Comparison of ENCODE assay signal across 17 mouse cellular contexts in genomic region chr7:109038121-109038735, GRCm38 (mm10). TPM values are rescaled to one million over a fixed set of nuclear protein-coding genes. Genes with fewer than 3 reads are reported as not detected.
DNase-seq lines count a peak whose midpoint lies in the region; ATAC-seq and TF ChIP-seq lines count a peak whose summit lies in the region.
"Had no signal": no experiment of that assay in that cellular context is flagged by ENCODE, and none has a peak within 500 bp of the region (broad histone marks: within the 10 kb centered on the region; RNA-seq: fewer than 3 reads in every experiment).

No protein-coding gene starts in this region.

- 61% methylated on average over 8 of the region's 8 CpGs for WGBS in hindbrain, postnatal 0 days
- 89% methylated on average over 8 of the region's 8 CpGs for WGBS in hindbrain, embryonic 14.5 days
- WGBS in kidney, embryonic 14.5 days = 73% methylated on average over 8 of the region's 8 CpGs

- H3K27ac ChIP-seq in hindbrain, postnatal 0 days = peak overlapping the region; percentile 28; the same call in 1 of the 2 replicates
- H3K27ac ChIP-seq in hindbrain, embryonic 14.5 days = no peak overlapping the region
- H3K27ac ChIP-seq in kidney, embryonic 14.5 days (ENCODE audit: low read depth, low read length) = no peak overlapping the region
- H3K27ac ChIP-seq: embryonic facial prominence, embryonic 12.5 days; heart, embryonic 13.5 days; limb, embryonic 15.5 days; neural tube, embryonic 12.5 days had no signal

- TF ChIP-seq CTCF in hindbrain, postnatal 0 days (IDR thresholded peaks at IDR 0.05; ENCODE audit: low read depth) = no peak
- no peak for TF ChIP-seq CTCF in brain, embryonic 14.5 days (IDR thresholded peaks at IDR 0.05; ENCODE audit: borderline replicate concordance, extremely low read depth, insufficient read depth, insufficient read length)

- no peak for TF ChIP-seq POLR2A in brain, embryonic 14.5 days (IDR thresholded peaks at IDR 0.05; ENCODE audit: borderline replicate concordance, extremely low read depth, insufficient read depth, insufficient read length, poor library complexity, severe bottlenecking)

- DNase-seq in hindbrain, postnatal 0 days (ENCODE audit: low spot score) = no peak
- DNase-seq in hindbrain, embryonic 14.5 days (ENCODE audit: low spot score) = no peak
- peak; percentile 19 for DNase-seq in brain, embryonic 14.5 days (ENCODE audit: low read depth)
- DNase-seq in cerebellum, adult 11-12 months = peak; percentile 81
- DNase-seq in cerebellum, postnatal 25 days = peak; percentile 73 to 80
- no peak for DNase-seq in adrenal gland, adult 18-20 months (ENCODE audit: low spot score in 2 of 2)
- DNase-seq: heart, postnatal 36 days; kidney, adult 9 months; lung, postnatal 14 days; right cerebral cortex, postnatal 25 days had no signal

- no peaks in the 10 kb centered on the region for H3K4me1 ChIP-seq in hindbrain, postnatal 0 days (ENCODE audit: insufficient read depth, low read length)
- H3K4me1 ChIP-seq in hindbrain, embryonic 14.5 days (replicated peaks; ENCODE audit: control insufficient read depth, insufficient read depth, low read length) = no peaks in the 10 kb centered on the region
- H3K4me1 ChIP-seq in kidney, embryonic 14.5 days (ENCODE audit: control insufficient read depth, insufficient read depth, low read length) = no peaks in the 10 kb centered on the region
- H3K4me1 ChIP-seq: embryonic facial prominence, embryonic 12.5 days; heart, embryonic 13.5 days; limb, embryonic 15.5 days; megakaryocyte, embryonic 14.5 days; neural tube, embryonic 12.5 days had no signal

- H3K9me3 ChIP-seq in hindbrain, postnatal 0 days (ENCODE audit: low read length) = no peaks in the 10 kb centered on the region
- no peaks in the 10 kb centered on the region for H3K9me3 ChIP-seq in hindbrain, embryonic 14.5 days (ENCODE audit: control insufficient read depth, low read length)
- no peaks in the 10 kb centered on the region for H3K9me3 ChIP-seq in kidney, embryonic 14.5 days (ENCODE audit: control insufficient read depth, low read length)
- H3K9me3 ChIP-seq: embryonic facial prominence, embryonic 12.5 days; heart, embryonic 13.5 days; limb, embryonic 15.5 days; megakaryocyte, embryonic 14.5 days; neural tube, embryonic 12.5 days had no signal

- no peak overlapping the region for H3K9ac ChIP-seq in hindbrain, postnatal 0 days (replicated peaks; ENCODE audit: low read length)
- H3K9ac ChIP-seq in hindbrain, embryonic 14.5 days = no peak overlapping the region
- no peak overlapping the region for H3K9ac ChIP-seq in kidney, embryonic 14.5 days (ENCODE audit: low read depth, low read length)
- H3K9ac ChIP-seq: embryonic facial prominence, embryonic 12.5 days; heart, embryonic 13.5 days; limb, embryonic 15.5 days; neural tube, embryonic 12.5 days had no signal

- no peak overlapping the region for H3K4me3 ChIP-seq in hindbrain, postnatal 0 days (ENCODE audit: low read length)
- H3K4me3 ChIP-seq in hindbrain, embryonic 14.5 days (replicated peaks; ENCODE audit: low read length) = no peak overlapping the region
- H3K4me3 ChIP-seq in kidney, embryonic 14.5 days (ENCODE audit: low read length) = no peak overlapping the region
- H3K4me3 ChIP-seq: embryonic facial prominence, embryonic 12.5 days; heart, embryonic 13.5 days; limb, embryonic 15.5 days; megakaryocyte, embryonic 14.5 days; neural tube, embryonic 12.5 days had no signal

- H3K27me3 ChIP-seq in hindbrain, postnatal 0 days (ENCODE audit: insufficient read depth, low read length) = no peaks in the 10 kb centered on the region
- no peaks in the 10 kb centered on the region for H3K27me3 ChIP-seq in hindbrain, embryonic 14.5 days (ENCODE audit: control insufficient read depth, insufficient read depth, low read length)
- no peaks in the 10 kb centered on the region for H3K27me3 ChIP-seq in kidney, embryonic 14.5 days (ENCODE audit: control insufficient read depth, insufficient read depth, low read length)
- H3K27me3 ChIP-seq: embryonic facial prominence, embryonic 12.5 days; heart, embryonic 13.5 days; limb, embryonic 15.5 days; neural tube, embryonic 12.5 days had no signal

- no peak for ATAC-seq in hindbrain, postnatal 0 days
- no peak for ATAC-seq in hindbrain, embryonic 14.5 days (ENCODE audit: low FRiP score)
- no peak for ATAC-seq in kidney, embryonic 14.5 days (ENCODE audit: low FRiP score, low TSS enrichment)

- H3K4me2 ChIP-seq in hindbrain, postnatal 0 days (ENCODE audit: low read depth, low read length) = no peak overlapping the region
- no peak overlapping the region for H3K4me2 ChIP-seq in hindbrain, embryonic 14.5 days (replicated peaks)
- H3K4me2 ChIP-seq in kidney, embryonic 14.5 days (replicated peaks; ENCODE audit: low read depth, low read length) = no peak overlapping the region
- H3K4me2 ChIP-seq: embryonic facial prominence, embryonic 12.5 days; heart, embryonic 13.5 days; limb, embryonic 15.5 days; neural tube, embryonic 12.5 days had no signal

- no peaks in the 10 kb centered on the region for H3K36me3 ChIP-seq in hindbrain, postnatal 0 days (ENCODE audit: insufficient read depth, low read length)
- H3K36me3 ChIP-seq in hindbrain, embryonic 14.5 days (replicated peaks; ENCODE audit: control insufficient read depth, insufficient read depth) = peaks cover 16% of the 10 kb centered on the region
- no peaks in the 10 kb centered on the region for H3K36me3 ChIP-seq in kidney, embryonic 14.5 days (ENCODE audit: control insufficient read depth, insufficient read depth, low read length)
- H3K36me3 ChIP-seq: embryonic facial prominence, embryonic 12.5 days; heart, embryonic 13.5 days; limb, embryonic 15.5 days had no signal

RNA-seq across cellular contexts. Expression of gene Ric3, which starts 44.9 kb away (rescaled TPM):
- total RNA-seq in hindbrain, postnatal 0 days (2014; rRNA removed) = 33.8 and 41.9 TPM in 2 replicates
- 40.0 and 41.0 TPM in 2 replicates for polyA plus RNA-seq in hindbrain, postnatal 0 days (2015; fragmentation: Nextera tagmentation; extraction: Ambion mirVana)
- polyA plus RNA-seq in hindbrain, embryonic 14.5 days (2014; fragmentation: Nextera tagmentation; extraction: Ambion mirVana) = 33.3 and 34.4 TPM in 2 replicates
- 22.3 and 25.0 TPM in 2 replicates for polyA plus RNA-seq in brain, embryonic 14.5 days (2012; rRNA removed)
- polyA plus RNA-seq in kidney, embryonic 14.5 days (2014; fragmentation: Nextera tagmentation; extraction: Ambion mirVana) = 1.4 and 2.2 TPM in 2 replicates
- 10 to 100 TPM; 52.7 to 56.1 TPM for total RNA-seq in adrenal gland, adult 18-20 months (2021)
- total RNA-seq: monocyte, adult 5-6 weeks had no signal

Comparison
In these comparisons a context has a peak if more than half of its experiments do, and no peak if none do; other contexts are left out.
1. DNase-seq: peak in brain, embryonic 14.5 days (single experiment), cerebellum, adult 11-12 months (single experiment) and cerebellum, postnatal 25 days (2 of 2); none in hindbrain, postnatal 0 days (single experiment), hindbrain, embryonic 14.5 days (single experiment) and adrenal gland, adult 18-20 months (0 of 2).